Mouse (Mus musculus): Measurements from ENCODE around the gene Anxa10.

Anxa10 gene

GRCm38 (mm10) chr8:62123098-62123497 lies at the start of gene Anxa10:
Gene Anxa10, minus strand, starts transcription at chr8:62123150.
- DNase-seq (ENCODE audit: low read depth, low spot score), result no peak

GRCm38 (mm10) chr8:62132662-62133366 lies 9.9 kb upstream of the Anxa10 start:
- DNase-seq (ENCODE audit: low read depth, low spot score), result no peak

- DNase-seq (ENCODE audit: low read depth, low spot score), result no peak
Measured at GRCm38 (mm10) chr8:62097213-62097612, 25.7 kb downstream of the Anxa10 start.

- no peak for DNase-seq (ENCODE audit: low read depth, low spot score)
Measured at GRCm38 (mm10) chr8:62081804-62082203, 41.1 kb downstream of the Anxa10 start.

- peak; percentile 19 for DNase-seq (ENCODE audit: low read depth, low spot score)
Measured at GRCm38 (mm10) chr8:62080195-62080802, 42.7 kb downstream of the Anxa10 start.

GRCm38 (mm10) chr8:62068305-62068704 lies 54.6 kb downstream of the Anxa10 start:
- DNase-seq (ENCODE audit: low read depth, low spot score), result no peak

GRCm38 (mm10) chr8:62060357-62060756 lies 62.6 kb downstream of the Anxa10 start:
- DNase-seq (ENCODE audit: low read depth, low spot score), result peak; percentile 2

GRCm38 (mm10) chr8:62046809-62047208 lies 76.1 kb downstream of the Anxa10 start:
- peak; percentile 2 for DNase-seq (ENCODE audit: low read depth, low spot score)

- DNase-seq (ENCODE audit: low read depth, low spot score), result no peak
Measured at GRCm38 (mm10) chr8:62034351-62034750, 88.6 kb downstream of the Anxa10 start.

- no peak for DNase-seq (ENCODE audit: low read depth, low spot score)
Measured at GRCm38 (mm10) chr8:62014582-62014981, 108.4 kb downstream of the Anxa10 start.

- no peak for DNase-seq (ENCODE audit: low read depth, low spot score)
Measured at GRCm38 (mm10) chr8:62014166-62014565, 108.8 kb downstream of the Anxa10 start.

All from CD4-positive, CD25-positive, alpha-beta regulatory T cell, adult 2 months (primary cell).